Mouse (Mus musculus) left cerebral cortex, adult 18-20 months (tissue): ENCODE data around the gene Pnpla7. TPM values are rescaled to one million over a fixed set of nuclear protein-coding genes. Genes with fewer than 3 reads are reported as not detected.
A peak's percentile ranks its signal among the peaks of the same experiment; 100 is the strongest.

Experiments used
- DNase-seq, 2 experiments: peaks; one replicate each; pipeline ENCODE4 v3.0.0; 2021 to 2022; ENCODE audit warnings: low spot score in 2 of 2, mixed read lengths in 1 of 2
- total RNA-seq, 2 experiments: library from RNA; stranded (reverse); gene quantifications; 2 replicates each; pipeline ENCODE4 v1.2.3; 2021

Gene Pnpla7
- total RNA-seq, 2 experiments from 2014 or later, result 15.6 to 19.5 TPM

DNA sequence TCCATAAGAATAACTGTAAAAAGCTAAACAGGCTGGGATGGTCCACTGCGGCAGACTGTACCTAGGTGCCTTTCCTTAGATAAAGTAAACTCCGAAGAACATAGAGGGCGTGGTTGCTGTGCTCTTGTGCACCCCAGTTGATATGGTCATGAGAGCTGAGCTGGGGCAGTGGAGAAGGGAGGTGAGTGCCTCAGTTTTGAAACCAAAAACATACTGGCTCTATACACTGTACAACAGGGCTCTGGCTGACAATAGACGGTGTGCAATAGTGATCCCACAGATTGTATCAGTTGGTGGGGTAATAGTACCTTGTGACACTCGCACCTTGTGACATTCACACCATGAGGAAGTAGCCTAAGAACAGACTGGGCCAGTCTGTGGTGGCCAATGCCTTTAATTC is 1.1 kb downstream of the Pnpla7 start:
- DNase-seq, result no peak

DNA sequence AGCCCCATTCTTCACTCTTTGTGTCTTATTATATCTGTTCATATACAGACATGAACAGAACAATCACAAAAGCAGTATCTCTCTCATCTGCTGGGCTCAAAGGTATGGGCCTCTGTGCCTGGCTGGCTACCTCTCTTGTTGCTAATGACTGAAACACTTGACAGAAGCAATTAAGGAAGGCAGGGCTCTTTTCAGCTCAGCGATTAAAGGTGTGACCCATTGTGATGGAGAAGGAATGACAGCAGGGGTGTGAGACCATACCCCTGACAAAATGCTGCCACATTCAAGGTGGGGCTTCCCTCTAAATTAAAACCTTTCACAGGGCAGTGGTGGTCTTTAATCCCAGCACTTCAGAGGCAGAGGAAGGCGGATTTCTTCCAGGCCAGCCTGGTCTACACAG is 11.9 kb downstream of the Pnpla7 start:
- no peak for DNase-seq

DNA sequence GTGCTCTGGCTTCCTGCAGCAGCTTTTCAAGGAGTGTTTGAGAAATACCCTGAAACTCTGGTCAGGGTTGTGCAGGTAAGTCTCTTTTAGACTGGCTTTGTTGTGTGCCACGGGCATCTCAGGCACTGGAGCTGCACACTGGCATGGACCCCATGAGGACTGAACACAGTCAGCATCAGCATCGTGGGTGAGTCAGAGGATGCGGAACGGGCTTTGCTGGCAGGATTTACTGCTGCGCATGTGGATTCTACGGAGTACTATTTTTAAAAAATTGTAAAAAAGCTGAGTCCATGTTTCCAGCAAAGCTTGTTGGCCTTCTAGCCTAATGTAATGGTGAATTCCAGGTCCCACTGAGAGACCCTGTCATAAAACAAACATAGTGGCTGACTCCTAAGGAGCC is 19.5 kb downstream of the Pnpla7 start:
- peak; percentile 43 to 46 for DNase-seq

DNA sequence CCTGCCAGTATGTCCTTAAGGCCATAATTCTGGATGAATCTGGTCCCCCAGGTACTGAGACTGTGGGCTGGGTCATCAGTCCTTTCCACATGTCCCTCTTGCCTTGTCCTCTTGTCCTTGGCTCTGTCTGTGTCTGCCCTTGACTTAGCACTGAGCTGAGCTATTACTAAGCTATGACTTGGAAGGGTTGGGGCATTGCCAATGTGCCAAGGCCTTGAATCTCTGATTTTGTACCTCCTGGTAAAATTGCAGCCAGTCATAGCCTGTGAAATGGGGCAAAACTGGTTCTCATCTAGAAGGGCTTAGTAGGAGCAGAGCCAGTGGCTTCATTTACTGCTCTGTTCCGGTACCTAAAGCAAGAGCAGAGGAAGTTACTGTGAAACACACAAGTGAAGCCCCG is 20.6 kb downstream of the Pnpla7 start:
- DNase-seq, result no peak

DNA sequence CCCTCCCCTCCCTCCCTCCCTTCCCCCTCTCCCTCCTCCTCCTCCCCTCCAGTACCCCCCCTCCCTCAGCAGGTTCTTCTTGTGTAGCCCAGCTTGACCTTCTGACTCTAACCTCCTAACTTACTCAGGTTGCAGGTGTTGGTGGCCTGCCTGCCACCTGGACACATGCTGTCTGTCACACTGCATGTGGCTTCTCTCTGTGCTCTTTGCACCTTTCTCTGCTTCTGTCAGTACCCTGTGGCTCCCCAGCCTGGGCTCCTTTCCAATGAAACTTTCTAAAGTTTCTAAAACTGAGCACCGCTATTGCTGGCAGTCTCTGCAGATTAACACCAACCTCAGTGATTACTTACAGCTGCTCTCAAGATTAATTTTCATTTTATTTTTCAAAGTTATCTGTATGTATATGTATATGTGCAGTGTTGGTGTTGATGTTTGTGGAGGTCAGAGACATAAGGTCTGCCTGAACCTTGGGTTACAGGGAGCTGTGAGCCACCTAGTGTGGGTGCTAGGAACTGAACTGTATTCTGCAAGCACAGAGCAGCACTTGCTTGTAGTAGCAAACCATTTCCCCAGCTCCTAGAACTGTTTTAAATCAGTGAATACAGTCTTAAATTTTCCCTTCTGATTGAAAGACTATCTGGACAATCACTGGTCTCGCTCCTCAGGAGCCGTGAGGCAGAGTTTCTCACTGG is 24.9 kb downstream of the Pnpla7 start:
- peak; percentile 12 to 18 for DNase-seq

DNA sequence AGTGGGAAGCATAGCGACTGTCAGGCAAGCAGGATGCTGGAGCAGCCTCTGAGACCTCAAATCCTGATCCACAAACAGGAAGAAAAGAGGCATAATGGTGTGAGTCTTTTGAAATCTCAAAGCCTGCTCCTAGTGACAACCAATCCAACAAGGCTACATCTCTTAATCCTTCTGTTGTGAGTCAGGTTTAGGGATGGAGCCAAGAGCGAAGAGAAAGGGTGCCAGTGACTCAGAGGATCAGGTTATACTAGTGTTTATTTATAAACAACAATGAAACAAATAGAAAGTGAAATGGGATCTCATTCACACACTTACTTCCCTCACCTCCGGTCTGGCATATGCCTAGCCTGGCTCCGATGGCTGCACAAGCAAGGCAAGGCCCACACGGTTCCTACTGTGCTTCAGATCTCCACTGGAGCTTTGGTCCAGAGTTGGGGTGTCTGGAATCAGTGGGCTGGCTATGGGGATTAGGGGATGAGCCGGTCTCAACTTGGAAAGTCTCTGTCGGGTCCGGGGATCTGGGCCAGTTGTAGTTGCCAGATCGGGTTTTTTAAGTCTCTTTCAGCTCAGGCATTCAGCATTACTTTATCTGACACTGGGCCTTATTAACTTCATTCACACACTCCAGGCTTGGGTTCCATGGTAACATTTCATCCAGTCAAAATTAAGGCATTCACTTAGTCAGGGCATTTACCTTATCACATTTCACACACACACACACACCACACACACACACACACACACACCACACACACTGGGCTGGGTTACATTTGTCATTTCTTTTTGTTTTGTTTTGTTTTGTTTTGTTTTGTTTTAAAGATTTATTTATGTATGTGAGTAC is 28.3 kb downstream of the Pnpla7 start:
- DNase-seq, result no peak

DNA sequence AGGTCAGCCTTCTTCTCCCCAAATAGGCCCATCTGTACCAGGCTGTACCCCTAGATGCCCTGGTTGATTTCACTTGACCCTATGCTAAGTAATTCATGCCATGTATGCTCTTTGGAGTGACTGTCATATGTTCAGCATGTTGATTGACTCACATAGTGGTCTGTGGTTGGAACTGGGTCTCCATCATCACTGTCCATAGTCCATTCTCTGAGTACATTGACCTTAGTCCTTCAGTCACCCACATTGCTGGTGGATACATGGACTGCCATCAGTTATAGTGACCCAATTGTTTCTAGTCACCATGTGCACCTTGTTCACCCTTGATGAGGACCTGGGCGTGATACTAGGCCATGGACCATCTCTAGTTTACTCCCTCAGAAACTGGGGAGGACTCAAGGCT is 30.9 kb downstream of the Pnpla7 start:
- DNase-seq, result no peak

DNA sequence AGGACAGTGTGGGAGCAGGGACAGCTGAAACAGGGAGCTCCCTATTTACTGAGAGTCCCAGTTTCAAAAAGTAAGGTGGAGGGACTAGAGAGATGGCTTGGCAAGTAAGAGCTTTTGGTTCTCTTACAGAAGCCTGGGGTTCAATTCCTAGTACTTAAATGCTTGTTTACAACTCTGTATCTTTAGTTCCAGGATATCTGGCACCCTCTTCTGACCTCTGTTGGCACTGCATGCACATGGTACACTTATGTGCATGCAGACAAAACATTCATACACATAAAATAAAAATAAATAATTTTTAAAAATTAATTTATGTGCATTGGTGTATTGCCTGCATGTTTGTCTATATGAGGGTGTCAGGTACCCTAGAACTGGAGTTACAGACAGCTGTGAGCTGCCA is 32.4 kb downstream of the Pnpla7 start:
- no peak for DNase-seq

DNA sequence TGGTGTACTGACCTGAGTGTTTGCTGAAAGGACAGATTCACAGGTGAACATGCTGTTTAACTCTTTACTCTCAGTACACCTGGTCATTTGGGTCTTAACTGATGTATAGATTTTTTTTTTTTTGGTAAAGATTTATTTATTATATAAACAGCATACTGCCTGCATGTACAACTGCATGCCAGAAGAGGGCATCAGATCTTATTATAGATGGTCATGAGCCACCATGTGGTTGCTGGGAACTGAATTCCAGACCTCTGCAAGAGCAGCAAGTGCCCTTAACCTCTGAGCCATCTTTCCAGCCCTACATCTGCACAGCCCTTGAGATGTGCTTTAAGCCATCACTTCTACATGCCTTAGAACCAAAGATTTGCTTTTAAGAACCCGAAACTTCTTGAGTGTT is 46.8 kb downstream of the Pnpla7 start:
- no peak for DNase-seq

DNA sequence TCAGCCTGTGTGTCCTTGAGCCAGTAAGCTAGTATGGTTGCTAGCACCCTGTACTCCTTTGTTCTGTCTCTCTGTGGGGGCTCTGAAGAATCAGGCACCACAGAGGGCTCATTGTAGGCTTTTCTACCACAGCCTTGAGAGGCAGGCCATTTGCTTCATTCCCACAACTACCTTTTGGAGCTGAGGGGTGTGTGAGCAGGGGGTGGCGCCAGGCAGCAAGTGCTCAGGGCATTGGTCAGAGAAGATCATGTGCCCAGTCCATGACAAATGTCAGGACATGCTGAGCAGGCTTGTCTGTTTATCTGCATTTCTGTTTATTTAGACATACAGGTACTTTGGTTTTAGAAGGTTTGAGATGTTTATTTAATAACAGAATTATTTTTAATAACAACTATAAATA is 49.3 kb downstream of the Pnpla7 start:
- DNase-seq, result no peak

DNA sequence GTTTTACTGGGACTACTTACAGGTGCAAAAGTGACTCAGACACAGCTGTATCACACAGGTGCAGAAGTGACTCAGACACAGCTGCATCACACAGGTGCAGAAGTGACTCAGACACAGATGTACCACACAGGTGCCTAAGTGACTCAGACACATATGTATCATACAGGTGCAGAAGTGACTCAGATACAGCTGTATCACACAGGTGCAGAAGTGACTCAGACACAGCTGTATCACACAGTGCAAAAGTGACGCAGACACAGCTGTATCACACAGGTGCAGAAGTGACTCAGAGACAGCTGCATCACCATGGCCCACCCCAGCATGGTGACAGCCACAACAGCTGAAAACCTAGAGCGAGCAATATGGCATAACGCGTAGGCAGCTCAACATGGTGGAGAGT is 59.2 kb downstream of the Pnpla7 start:
- DNase-seq, result no peak

DNA sequence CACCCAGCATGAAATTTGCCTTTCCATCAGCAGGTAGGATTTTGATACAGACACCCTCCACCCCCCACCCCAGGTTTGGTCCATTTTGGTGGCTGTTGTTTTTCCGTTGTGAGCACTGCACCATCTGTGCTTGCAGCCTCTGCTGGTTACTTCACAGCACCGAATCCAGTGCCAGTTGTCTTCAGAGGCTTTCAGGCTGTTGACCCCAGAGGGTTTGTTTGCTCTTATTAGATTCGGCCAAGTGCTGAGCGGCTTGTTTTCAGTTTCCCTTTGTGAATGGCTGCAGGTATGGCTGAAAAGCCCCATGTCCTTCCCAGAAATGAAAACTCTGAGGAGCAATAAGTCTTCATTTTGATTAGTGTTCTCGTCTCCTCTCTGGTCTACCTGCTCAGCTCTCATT is 64.3 kb downstream of the Pnpla7 start:
- DNase-seq, result no peak

DNA sequence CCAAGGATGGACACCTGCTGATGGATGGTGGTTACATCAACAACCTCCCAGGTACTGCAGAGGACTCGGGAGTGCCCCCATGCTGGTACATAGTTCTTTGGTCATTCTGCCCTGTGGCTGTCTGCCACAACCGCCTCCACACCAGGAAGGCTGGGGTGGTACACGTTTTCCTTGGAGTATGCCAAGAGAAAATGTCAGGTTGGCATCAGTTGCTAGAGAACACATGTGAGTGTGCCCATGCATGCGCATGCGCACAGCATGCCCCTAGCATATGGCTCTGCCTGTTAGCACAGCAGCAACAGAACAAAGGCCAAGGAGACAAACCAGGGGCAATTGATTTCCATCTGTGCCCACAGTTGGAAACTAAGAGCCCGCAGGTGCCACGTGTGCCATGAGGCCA is 75.1 kb downstream of the Pnpla7 start:
- DNase-seq, result peak; percentile 53 to 59

DNA sequence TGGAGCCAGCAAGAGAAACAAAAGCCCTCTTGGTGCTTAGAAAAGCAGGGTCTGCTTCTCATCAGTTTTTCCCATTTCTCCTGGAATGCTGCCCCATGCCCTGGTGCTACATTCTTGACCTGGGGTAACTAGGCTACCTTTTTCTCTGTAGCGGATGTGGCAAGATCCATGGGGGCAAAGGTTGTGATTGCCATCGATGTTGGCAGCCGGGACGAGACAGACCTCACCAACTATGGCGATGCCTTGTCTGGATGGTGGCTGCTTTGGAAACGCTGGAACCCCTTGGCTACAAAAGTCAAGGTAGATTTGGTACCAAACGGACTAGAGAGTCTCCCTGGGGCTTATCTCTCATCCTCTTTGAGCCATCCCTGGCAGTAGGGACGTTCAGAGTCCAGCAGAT is 75.6 kb downstream of the Pnpla7 start:
- DNase-seq, result no peak

DNA sequence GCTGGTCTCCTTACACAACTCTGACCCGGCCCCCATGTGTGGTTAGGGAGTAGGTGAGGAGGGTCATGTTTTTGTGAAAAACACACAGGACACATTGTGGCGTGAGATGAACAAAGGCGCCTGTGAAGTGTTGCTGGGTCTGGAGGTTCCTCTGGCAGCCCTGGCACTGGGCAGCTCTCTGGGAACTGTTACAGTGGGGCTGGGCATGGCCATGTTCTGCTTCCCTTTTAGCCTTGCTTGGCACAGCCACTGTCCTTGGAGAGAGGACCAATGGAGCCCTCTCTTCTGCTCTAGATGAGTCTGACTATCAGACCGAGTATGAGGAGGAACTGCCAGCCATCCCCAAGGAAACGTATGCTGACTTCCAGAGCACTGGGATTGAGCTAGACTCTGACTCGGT is 77.3 kb downstream of the Pnpla7 start:
- no peak for DNase-seq

DNA sequence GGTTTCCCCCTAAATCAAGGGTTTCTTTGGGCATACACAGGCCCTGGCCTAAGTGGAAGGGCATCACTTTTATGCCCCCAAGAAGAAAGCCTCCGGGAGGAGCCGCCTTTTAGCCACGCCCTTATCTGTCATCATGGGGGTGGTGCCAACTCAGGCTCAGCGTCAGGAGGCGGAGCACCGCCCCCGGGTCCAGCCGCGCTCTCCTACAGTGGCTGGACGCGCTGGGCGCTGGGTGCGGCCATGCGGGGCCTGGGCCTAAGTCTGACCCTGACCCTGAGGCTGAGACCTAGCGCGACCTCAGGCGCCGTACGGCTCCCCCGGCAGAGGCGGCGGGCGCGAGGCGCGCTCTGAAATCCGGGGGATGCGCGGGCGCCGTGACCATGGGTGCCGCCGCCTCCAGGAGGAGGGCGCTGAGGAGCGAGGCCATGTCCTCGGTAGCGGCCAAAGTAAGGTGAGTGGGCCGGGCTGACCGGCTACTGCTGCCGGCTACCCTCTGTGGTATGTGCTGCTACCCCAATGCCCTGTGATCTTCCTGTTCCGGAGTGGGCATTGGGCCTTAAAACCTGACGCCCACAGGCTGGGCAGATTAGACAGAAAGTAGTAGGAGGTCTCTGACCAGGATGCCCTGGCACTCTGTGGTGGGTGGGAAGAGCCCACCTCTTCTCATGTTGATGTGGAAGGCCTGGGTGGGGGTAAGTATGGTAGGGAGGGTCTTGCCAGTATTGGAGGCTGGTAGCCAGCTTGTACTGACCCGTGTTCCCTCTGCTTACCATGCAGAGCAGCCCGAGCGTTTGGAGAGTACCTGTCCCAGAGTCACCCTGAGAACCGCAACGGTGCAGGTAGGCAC is 78.6 kb downstream of the Pnpla7 start, which contains the start of gene Nsmf:
Nsmf (plus strand) TSS at position 135 of the 847 bp plus-strand sequence.
- DNase-seq, result peak; percentile 89 to 90

DNA sequence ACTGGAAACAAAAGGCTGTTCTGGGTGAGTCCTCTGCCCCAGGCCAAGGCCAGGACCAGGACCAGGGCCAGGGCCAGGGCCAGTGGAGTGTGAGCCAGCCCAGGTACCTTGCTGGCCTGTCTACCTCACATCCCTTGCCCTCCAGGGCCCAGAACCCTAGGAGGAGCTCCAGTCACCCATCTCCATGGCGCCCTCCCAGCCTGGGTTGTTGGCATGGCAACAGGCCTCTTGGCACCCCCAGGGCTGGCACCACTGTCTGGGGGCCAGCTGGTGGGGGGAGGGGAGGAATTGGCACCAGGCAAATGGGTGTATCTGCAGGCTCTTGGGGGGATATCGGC is 79.2 kb downstream of the Pnpla7 start:
- peak; percentile 60 to 66 for DNase-seq

DNA sequence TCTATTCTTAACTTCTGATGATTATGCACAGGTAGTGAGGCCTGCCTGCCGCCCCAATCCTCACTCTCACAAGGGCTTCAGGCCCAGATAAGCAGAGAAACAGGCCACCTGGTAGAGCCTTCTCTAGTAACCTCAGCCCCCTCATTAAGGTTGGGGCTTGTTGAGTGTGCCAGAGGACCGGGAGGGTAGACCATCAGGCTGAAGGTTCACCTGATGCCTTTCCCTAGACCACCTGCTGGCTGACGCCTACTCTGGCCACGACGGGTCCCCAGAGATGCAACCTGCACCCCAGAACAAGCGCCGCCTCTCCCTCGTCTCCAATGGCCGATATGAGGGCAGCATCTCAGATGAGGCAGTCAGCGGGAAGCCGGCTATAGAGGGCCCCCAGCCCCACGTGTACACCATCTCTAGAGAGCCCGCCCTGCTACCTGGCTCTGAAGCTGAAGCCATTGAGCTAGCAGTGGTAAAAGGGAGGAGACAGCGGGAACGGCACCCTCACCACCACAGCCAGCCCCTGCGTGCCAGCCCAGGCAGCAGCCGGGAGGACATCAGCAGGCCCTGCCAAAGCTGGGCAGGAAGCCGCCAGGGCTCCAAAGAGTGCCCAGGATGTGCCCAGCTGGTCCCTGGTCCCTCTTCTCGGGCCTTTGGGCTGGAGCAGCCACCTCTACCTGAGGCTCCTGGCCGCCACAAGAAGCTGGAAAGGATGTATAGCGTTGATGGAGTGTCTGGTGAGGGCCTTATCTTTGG is 79.7 kb downstream of the Pnpla7 start:
- DNase-seq, result no peak

DNA sequence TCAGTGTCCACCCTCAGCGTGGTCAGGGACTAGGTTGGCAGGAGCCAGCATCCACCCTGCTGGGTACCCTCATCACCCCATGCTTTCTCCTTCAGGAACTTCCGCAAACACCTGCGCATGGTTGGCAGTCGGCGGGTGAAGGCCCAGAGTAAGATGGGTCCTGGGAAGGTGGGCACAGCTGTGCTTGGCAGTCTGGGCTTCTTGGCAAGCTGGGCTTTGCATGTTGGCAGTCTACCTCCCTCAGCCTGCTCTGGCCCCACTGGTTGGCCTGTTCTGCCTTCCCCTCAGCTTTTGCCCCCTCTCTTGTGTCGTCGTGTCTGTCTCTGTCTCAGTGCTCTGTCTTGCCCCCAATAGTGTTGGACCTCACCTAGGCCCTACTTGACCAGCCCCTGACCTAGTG is 83.1 kb downstream of the Pnpla7 start:
- no peak for DNase-seq

DNA sequence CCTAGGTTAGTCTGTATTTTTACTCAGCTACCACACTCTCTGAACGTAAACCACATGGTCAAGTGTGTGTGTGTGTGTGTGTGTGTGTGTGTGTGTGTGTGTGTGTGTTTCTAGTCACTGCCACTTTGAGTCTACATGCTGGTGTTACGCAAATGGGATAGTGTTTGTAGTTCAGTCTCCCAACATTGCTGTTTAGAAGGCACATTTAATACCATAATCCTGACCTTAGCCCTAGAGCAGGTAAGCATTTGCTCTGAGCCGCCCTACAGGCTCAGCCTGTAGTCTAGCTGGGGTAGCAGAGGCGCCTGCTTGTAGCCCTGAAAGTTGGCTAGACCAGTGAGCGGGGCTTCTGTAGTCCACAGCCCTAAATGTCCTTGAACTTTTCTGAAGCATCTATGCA is 87.7 kb downstream of the Pnpla7 start:
- DNase-seq, result no peak

DNA sequence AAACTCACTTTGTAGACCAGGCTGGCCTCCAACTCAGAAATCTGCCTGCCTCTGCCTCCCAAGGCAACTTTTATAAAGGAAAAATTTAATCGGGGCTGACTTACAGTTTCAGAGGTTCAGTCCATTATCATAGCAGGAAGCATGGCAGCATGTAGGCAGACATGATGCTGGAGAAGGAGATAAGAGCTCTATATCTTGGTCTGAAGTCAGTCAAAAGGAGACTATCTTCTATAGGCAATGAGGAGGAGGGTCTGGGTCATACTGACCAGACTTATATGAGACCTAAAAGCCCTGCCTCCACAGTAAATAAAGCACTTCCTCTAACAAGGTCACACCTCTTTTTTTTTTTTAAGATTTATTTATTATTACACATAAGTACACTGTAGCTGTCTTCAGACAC is 88.5 kb downstream of the Pnpla7 start:
- no peak for DNase-seq
